Comparison of ENCODE assay signal across 8 mouse cellular contexts in genomic region chr4:133372278-133372665, GRCm38 (mm10). TPM values are rescaled to one million over a fixed set of nuclear protein-coding genes. Genes with fewer than 3 reads are reported as not detected.
DNase-seq lines count a peak whose midpoint lies in the region; ATAC-seq and TF ChIP-seq lines count a peak whose summit lies in the region.

No protein-coding gene starts in this region.

- H3K79me2 ChIP-seq in C2C12 (ENCODE audit: control insufficient read depth, insufficient read depth): peaks cover 76% of the 10 kb centered on the region

- peaks cover 34% of the 10 kb centered on the region for H3K4me1 ChIP-seq in forebrain, postnatal 0 days (ENCODE audit: insufficient read depth)
- H3K4me1 ChIP-seq in liver, embryonic 15.5 days (replicated peaks): peaks cover 80% of the 10 kb centered on the region

- TF ChIP-seq CTCF in C2C12 (IDR thresholded peaks at IDR 0.05; ENCODE audit: control insufficient read depth, insufficient read depth, insufficient read length): no peak
- no peak for TF ChIP-seq CTCF in forebrain, postnatal 0 days (IDR thresholded peaks at IDR 0.05; ENCODE audit: low read depth)

- H3K27me3 ChIP-seq in C2C12 (ENCODE audit: control insufficient read depth, insufficient read depth, insufficient read length): no peaks in the 10 kb centered on the region
- H3K27me3 ChIP-seq in forebrain, postnatal 0 days (ENCODE audit: insufficient read depth, low read length): no peaks in the 10 kb centered on the region
- H3K27me3 ChIP-seq in liver, embryonic 15.5 days: no peaks in the 10 kb centered on the region

- no peak overlapping the region for H3K27ac ChIP-seq in forebrain, postnatal 0 days (ENCODE audit: low read depth, low read length)
- peak overlapping the region; percentile 69 for H3K27ac ChIP-seq in liver, embryonic 15.5 days (replicated peaks)

- peak overlapping the region; percentile 85 for H3K4me2 ChIP-seq in forebrain, postnatal 0 days (ENCODE audit: low read depth)
- peak overlapping the region; percentile 84 for H3K4me2 ChIP-seq in liver, embryonic 15.5 days

- peak overlapping the region; percentile 19 for H3ac ChIP-seq in C2C12 (ENCODE audit: control insufficient read depth, insufficient read length, low read depth)

- 79% methylated on average over 6 of the region's 6 CpGs for WGBS in forebrain, postnatal 0 days
- WGBS in liver, embryonic 15.5 days (ENCODE audit: insufficient replicate concordance): 46% methylated on average over 6 of the region's 6 CpGs

- no peaks in the 10 kb centered on the region for H3K9me3 ChIP-seq in forebrain, postnatal 0 days (ENCODE audit: low read length)
- H3K9me3 ChIP-seq in liver, embryonic 15.5 days (replicated peaks): no peaks in the 10 kb centered on the region

- peaks cover 8% of the 10 kb centered on the region for H3K36me3 ChIP-seq in C2C12 (ENCODE audit: control insufficient read depth, insufficient read depth)
- no peaks in the 10 kb centered on the region for H3K36me3 ChIP-seq in forebrain, postnatal 0 days (ENCODE audit: insufficient read depth)
- H3K36me3 ChIP-seq in liver, embryonic 15.5 days (replicated peaks): peaks cover 10% of the 10 kb centered on the region; the same call in 1 of the 2 replicates

- H3K79me3 ChIP-seq in C2C12 (ENCODE audit: low read depth): peaks cover 66% of the 10 kb centered on the region

- peak; percentile 32 to 47 for DNase-seq in cerebellum, adult 18-20 months
- DNase-seq in cerebellum, postnatal 36 days: no peak
- DNase-seq in forebrain, postnatal 0 days: no peak
- no peak for DNase-seq in thymus, postnatal 10 days (ENCODE audit: low spot score in 2 of 2)
- no peak for DNase-seq in layer of hippocampus, postnatal 36 days
- DNase-seq in spleen, adult 18-20 months: no peak

- no peak overlapping the region for H3K4me3 ChIP-seq in C2C12 (ENCODE audit: insufficient read depth, poor library complexity, severe bottlenecking)
- H3K4me3 ChIP-seq in forebrain, postnatal 0 days (ENCODE audit: low read depth, low read length): no peak overlapping the region
- peak overlapping the region; percentile 88 for H3K4me3 ChIP-seq in liver, embryonic 15.5 days (replicated peaks)

- no peak overlapping the region for H3K9ac ChIP-seq in forebrain, postnatal 0 days
- peak overlapping the region; percentile 90 for H3K9ac ChIP-seq in liver, embryonic 15.5 days

- no peak for ATAC-seq in forebrain, postnatal 0 days
- ATAC-seq in liver, embryonic 15.5 days (ENCODE audit: insufficient read depth): no peak

TF ChIP-seq in C2C12, 6 proteins besides CTCF, POLR2A, EP300 and RAD21:
- TF ChIP-seq USF1 (IDR thresholded peaks at IDR 0.05; ENCODE audit: low read depth) (no peak), MAX (IDR thresholded peaks at IDR 0.05) (no peak), CEBPB (IDR thresholded peaks at IDR 0.05; ENCODE audit: low read depth) (no peak), FOSL1 (IDR thresholded peaks at IDR 0.05; ENCODE audit: insufficient read depth, low read length, poor library complexity, severe bottlenecking) (no peak), MYOD1 (IDR thresholded peaks at IDR 0.05; ENCODE audit: control insufficient read depth, insufficient read length, low read depth) (no peak), MYOG (IDR thresholded peaks at IDR 0.05; ENCODE audit: control insufficient read depth, extremely low read depth, insufficient read length) (no peak)

RNA-seq across cellular contexts. Expression of gene Slc9a1, which starts 2.8 kb away (rescaled TPM):
- polyA plus RNA-seq in C2C12 (2012; fragmentation: generic; extraction: Trizol): 19.4 TPM
- 9.7 and 16.0 TPM in 2 replicates for total RNA-seq in forebrain, postnatal 0 days (2014; rRNA removed)
- 7.7 and 10.1 TPM in 2 replicates for polyA plus RNA-seq in forebrain, postnatal 0 days (2015; fragmentation: Nextera tagmentation; extraction: Ambion mirVana)
- polyA plus RNA-seq in liver, embryonic 15.5 days (2015; fragmentation: Nextera tagmentation; extraction: Ambion mirVana): 2.9 and 3.0 TPM in 2 replicates
- 10 to 100 TPM; 60.1 to 63.9 TPM for total RNA-seq in layer of hippocampus, postnatal 36 days (2021)

RNA-seq across cellular contexts. Expression of gene Wdtc1, which starts 19.0 kb away (rescaled TPM):
- 19.6 TPM for polyA plus RNA-seq in C2C12 (2012; fragmentation: generic; extraction: Trizol)
- total RNA-seq in forebrain, postnatal 0 days (2014; rRNA removed): 35.5 and 43.9 TPM in 2 replicates
- polyA plus RNA-seq in forebrain, postnatal 0 days (2015; fragmentation: Nextera tagmentation; extraction: Ambion mirVana): 13.0 and 16.3 TPM in 2 replicates
- 8.1 and 8.5 TPM in 2 replicates for polyA plus RNA-seq in liver, embryonic 15.5 days (2015; fragmentation: Nextera tagmentation; extraction: Ambion mirVana)
- 10 to 100 TPM; 78.5 to 78.9 TPM for total RNA-seq in layer of hippocampus, postnatal 36 days (2021)

Comparison
In these comparisons a context has a peak if more than half of its experiments do, and no peak if none do; other contexts are left out.
1. DNase-seq: peak in cerebellum, adult 18-20 months (2 of 2); none in cerebellum, postnatal 36 days (0 of 2), forebrain, postnatal 0 days (single experiment), thymus, postnatal 10 days (0 of 2), layer of hippocampus, postnatal 36 days (0 of 2) and spleen, adult 18-20 months (0 of 2).